Mouse (Mus musculus) hindbrain, embryonic 11.5 days (tissue): ENCODE measurements at regions not wholly inside any gene's neighbourhood (a gene's known extent, or its start where the extent isn't known, plus 50 kb on each side); places are given as distances from the start of the nearest gene placed in this dataset.
"Not testable (repeated sequence)": the region's sequence is repeated elsewhere in the genome, so short reads cannot be mapped to it uniquely, and the experiment has no call there.

Experiments
- ATAC-seq: fragments of 200-750 bp; cut with Nextera tagmentation; 2 replicates; pipeline ENCODE4 v1.8.0; 2017; ENCODE audit warnings: mild to moderate bottlenecking, moderate TSS enrichment, moderate library complexity; ENCODE audit not compliant: low FRiP score
- DNase-seq: peaks from one replicate; pipeline ENCODE4 v3.0.0-alpha.2; 2015; ENCODE audit warnings: low spot score
- H3K27ac ChIP-seq: fragments of 300-500 bp; sonication (generic); 2 replicates; pipeline ENCODE4 v1.5.1; 2014; ENCODE audit warnings: mild to moderate bottlenecking, low read depth, low read length
- H3K27me3 ChIP-seq: fragments of 300-500 bp; sonication (generic); 2 replicates; pipeline ENCODE4 v1.6.1; 2014; ENCODE audit warnings: mild to moderate bottlenecking, low read length, moderate library complexity, mixed read lengths; ENCODE audit not compliant: control insufficient read depth, insufficient read depth
- H3K36me3 ChIP-seq: fragments of 300-500 bp; sonication (generic); 2 replicates; pipeline ENCODE4 v1.6.1; 2014; ENCODE audit warnings: mild to moderate bottlenecking, low read length, moderate library complexity, mixed read lengths; ENCODE audit not compliant: control insufficient read depth, insufficient read depth
- H3K4me1 ChIP-seq: fragments of 300-500 bp; sonication (generic); replicated peaks from 2 replicates; pipeline ENCODE4 v1.6.1; 2014; ENCODE audit warnings: low read length, mixed read lengths; ENCODE audit not compliant: control insufficient read depth, insufficient read depth
- H3K4me2 ChIP-seq: fragments of 300-500 bp; sonication (generic); replicated peaks from 2 replicates; pipeline ENCODE4 v1.6.1; 2014; ENCODE audit warnings: mild to moderate bottlenecking, low read depth, low read length
- H3K4me3 ChIP-seq: fragments of 300-500 bp; sonication (generic); 2 replicates; pipeline ENCODE4 v1.5.1; 2014; ENCODE audit warnings: low read depth, low read length
- H3K9ac ChIP-seq: fragments of 300-500 bp; sonication (generic); 2 replicates; pipeline ENCODE4 v1.6.1; 2014; ENCODE audit warnings: low read depth, low read length
- H3K9me3 ChIP-seq: fragments of 300-500 bp; sonication (generic); 2 replicates; pipeline ENCODE4 v1.6.1; 2016; ENCODE audit warnings: low read length; ENCODE audit not compliant: control insufficient read depth
- WGBS: fragments of 180-500 bp; shearing (Covaris S2); extraction: QIAGEN DNeasy Blood & Tissue Kit; methylation state at CpG from one replicate; pipeline ENCODE4 v1.1.7; 2014; 5-methylcytosine and 5-hydroxymethylcytosine counted together

DNA sequence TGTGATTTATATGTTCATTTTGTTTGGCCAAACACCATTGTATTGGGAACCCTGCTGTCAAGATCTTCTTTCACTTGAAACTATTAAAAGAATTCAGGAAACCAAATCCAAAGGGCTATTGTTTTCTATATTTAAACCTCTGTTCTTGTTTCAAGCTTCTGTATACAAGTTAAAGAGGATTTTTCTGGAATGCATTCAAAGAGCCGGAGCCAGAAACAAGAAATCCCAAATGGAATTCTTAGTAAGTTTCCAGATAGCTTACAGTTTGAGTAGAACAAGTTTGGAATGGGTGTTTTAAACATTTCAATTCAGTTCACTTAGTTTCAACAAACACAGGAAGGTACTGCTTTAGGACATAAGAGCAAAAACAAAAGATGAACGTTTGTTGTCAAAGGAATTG, 140.8 kb downstream of the Fam174a start:
- no peak for ATAC-seq
- H3K36me3 ChIP-seq = no peaks in the 10 kb centered on the region
- H3K27me3 ChIP-seq = no peaks in the 10 kb centered on the region
- no peak overlapping the region for H3K9ac ChIP-seq
- WGBS = 71% methylated on average over 2 of the region's 2 CpGs
- H3K4me1 ChIP-seq = no peaks in the 10 kb centered on the region
- H3K9me3 ChIP-seq = no peaks in the 10 kb centered on the region
- H3K4me2 ChIP-seq = no peak overlapping the region
- no peak for DNase-seq
- no peak overlapping the region for H3K4me3 ChIP-seq
- no peak overlapping the region for H3K27ac ChIP-seq

DNA sequence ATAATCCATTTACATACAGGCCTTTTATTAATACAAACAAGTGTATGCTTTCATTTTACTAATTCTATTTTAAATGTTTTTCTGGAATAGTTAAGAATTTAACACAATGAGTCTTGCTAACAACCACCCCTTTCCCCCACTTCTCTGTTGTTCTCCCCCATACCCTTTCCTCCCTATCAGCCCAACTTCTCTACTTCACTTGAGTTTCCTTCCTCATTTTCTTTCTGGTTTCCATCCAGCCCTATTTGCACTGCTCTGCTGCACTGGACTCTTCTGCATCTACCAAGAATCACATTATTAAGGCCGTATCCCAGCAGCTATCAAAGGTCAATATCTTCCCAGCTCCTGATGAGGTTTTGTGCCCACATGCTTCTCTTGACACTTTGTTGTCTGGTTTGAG, 145.9 kb downstream of the Fam174a start:
- Histone ChIP-seq H3K27me3 (no peaks in the 10 kb centered on the region), H3K4me2 (no peak overlapping the region), H3K4me3 (no peak overlapping the region), H3K9ac (no peak overlapping the region), H3K9me3 (no peaks in the 10 kb centered on the region), H3K36me3 (no peaks in the 10 kb centered on the region), H3K27ac (no peak overlapping the region), H3K4me1 (no peaks in the 10 kb centered on the region)
- ATAC-seq (no peak), DNase-seq (no peak)
- 85% methylated on average over 1 of the region's 1 CpGs for WGBS

DNA sequence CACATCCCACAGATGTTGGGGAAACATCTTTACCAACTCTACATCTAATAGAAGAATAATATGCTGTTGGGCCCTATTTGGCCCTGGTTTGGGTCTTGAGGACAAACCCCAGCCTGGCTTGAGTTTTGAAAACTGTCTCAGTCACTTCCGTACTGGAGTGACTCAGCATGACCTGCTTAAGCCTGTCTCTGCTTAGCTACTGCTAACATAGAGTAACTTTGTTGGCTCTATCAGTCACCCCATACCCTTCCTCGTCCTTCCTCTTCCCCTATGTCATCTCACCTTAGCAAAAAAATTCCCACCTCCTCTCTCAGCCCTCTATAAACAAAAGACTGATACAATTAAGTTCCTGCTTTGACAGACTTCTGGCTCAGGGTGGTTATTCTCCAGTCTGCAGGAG, 154.7 kb downstream of the Fam174a start:
- 70% methylated on average over 2 of the region's 2 CpGs for WGBS
- ATAC-seq = no peak
- no peak overlapping the region for H3K4me2 ChIP-seq

DNA sequence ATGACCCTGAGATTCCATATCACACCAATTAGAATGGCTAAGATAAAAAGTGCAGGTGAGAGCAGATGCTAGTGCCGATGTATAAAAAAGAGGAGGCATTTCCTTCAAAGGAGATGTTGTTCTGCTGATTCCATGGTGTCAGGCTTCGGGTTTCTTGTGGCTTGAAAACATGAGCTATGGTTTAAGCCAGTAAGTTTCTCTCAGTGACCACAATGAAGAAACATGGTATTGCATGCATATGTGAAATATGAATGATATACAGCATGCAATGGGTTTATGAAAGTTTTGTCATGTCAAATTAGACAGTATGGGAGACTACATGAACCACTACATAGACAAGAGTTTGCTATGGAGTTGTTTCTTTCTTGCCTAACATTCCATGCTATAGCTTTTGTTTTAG, 155.3 kb downstream of the Fam174a start:
- Histone ChIP-seq H3K4me3 (no peak overlapping the region), H3K4me2 (no peak overlapping the region), H3K27me3 (no peaks in the 10 kb centered on the region), H3K9ac (no peak overlapping the region), H3K9me3 (no peaks in the 10 kb centered on the region), H3K27ac (no peak overlapping the region), H3K36me3 (no peaks in the 10 kb centered on the region), H3K4me1 (no peaks in the 10 kb centered on the region)
- ATAC-seq = no peak
- WGBS = 77% methylated on average over 2 of the region's 2 CpGs
- DNase-seq = no peak

More for the DNA sequence above, 154.7 kb downstream of the Fam174a start:
- Histone ChIP-seq H3K36me3 (no peaks in the 10 kb centered on the region), H3K9ac (no peak overlapping the region), H3K9me3 (no peaks in the 10 kb centered on the region), H3K4me1 (no peaks in the 10 kb centered on the region), H3K27ac (no peak overlapping the region), H3K4me3 (no peak overlapping the region), H3K27me3 (no peaks in the 10 kb centered on the region)
- no peak for DNase-seq

DNA sequence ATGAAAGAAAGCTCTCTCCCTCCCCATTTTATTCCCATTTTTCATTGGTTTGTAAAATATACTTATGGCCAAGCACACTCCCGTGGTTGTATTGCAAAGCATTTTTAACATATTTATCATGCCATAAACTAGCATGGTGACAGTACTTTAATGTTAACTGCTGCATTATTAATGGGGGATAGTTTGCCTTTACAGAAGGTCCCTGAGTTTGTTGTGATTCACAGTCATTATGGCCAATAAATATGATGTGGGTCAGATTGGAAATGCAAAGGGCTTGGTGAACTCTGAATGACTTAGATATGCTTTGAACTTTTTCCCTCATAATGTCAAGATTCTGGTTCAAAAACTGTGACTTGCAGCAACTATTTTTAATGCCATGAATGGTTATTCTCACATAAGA, 157.1 kb downstream of the Fam174a start:
- no peaks in the 10 kb centered on the region for H3K4me1 ChIP-seq
- H3K4me3 ChIP-seq = no peak overlapping the region
- no peak overlapping the region for H3K4me2 ChIP-seq
- H3K9ac ChIP-seq = no peak overlapping the region
- ATAC-seq (no peak), DNase-seq (no peak)
- no peaks in the 10 kb centered on the region for H3K9me3 ChIP-seq
- no peaks in the 10 kb centered on the region for H3K36me3 ChIP-seq
- H3K27ac ChIP-seq = no peak overlapping the region
- no peaks in the 10 kb centered on the region for H3K27me3 ChIP-seq
- 94% methylated on average over 1 of the region's 1 CpGs for WGBS

DNA sequence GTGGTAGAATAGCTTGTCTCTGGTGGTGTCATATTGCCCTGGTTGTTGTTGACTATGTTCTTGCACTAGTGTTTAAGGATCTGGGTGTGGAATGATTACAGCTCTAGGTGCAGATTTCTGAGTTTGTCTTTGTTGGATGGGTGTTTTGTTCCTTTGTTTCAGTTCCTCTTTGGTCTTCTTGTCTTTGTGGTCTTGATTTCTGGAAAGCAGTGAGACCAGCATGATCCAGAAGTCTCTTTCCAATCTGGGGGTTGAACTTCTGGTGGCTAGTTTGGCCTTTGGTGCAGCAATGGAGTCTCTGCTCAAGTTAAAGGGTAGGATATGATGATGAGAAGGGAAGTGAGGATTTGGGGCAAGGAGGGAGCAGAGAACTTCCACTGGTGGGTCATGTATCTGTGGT, 174.4 kb downstream of the St8sia4 start:
- Histone ChIP-seq H3K36me3 (no peaks in the 10 kb centered on the region), H3K4me2 (no peak overlapping the region), H3K4me1 (no peaks in the 10 kb centered on the region), H3K27me3 (no peaks in the 10 kb centered on the region), H3K27ac (no peak overlapping the region), H3K9me3 (no peaks in the 10 kb centered on the region), H3K9ac (no peak overlapping the region), H3K4me3 (no peak overlapping the region)
- DNase-seq (no peak), ATAC-seq (no peak)

DNA sequence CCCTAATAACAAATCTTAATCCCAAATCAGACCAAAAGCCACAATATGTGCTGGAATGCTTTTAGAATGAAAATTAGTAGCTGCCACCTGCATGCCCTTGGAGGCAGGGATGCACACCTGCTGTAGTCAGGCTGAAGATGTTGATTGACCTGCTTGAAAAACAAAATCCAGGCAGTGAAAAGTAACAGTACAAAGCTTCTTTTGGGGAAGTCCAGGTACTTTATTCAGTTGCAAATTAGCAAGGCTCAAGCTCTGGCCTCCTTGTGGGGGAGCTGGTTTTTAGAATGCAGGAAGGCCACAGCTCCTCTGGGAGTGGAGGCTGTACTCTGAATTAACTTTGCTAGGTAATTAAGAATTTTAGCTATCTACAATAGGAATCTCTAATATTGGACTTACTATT, 166.7 kb downstream of the St8sia4 start:
- H3K27me3 ChIP-seq, DNase-seq, H3K9me3 ChIP-seq, ATAC-seq, H3K4me2 ChIP-seq, H3K36me3 ChIP-seq, H3K9ac ChIP-seq, H3K27ac ChIP-seq, H3K4me1 ChIP-seq, H3K4me3 ChIP-seq: not testable (repeated sequence)

DNA sequence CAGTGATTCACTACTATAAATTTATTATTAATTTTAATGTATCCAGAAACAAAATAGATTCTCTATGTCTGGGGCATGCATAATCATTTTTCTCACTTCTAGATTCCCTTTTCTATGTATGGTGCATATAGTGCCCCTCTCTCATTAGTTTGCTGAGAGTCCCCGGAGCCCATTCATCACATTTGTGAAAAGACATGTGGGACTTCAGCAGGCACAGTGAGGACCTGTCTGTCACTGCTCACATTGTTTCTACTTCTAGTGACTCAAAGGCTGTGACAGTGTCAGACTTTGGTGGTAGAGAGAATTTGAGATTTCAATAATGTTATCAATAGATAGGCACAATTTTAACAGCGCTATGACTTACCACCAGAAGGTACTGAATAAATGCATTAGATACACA, 158.7 kb downstream of the St8sia4 start:
- Histone ChIP-seq H3K9me3 (no peaks in the 10 kb centered on the region), H3K27me3 (no peaks in the 10 kb centered on the region), H3K4me1 (no peaks in the 10 kb centered on the region), H3K4me2 (no peak overlapping the region), H3K4me3 (no peak overlapping the region), H3K9ac (no peak overlapping the region), H3K27ac (no peak overlapping the region), H3K36me3 (no peaks in the 10 kb centered on the region)
- 0 out of 2 replicates have a peak, but pooled peaks have one; percentile 51 for ATAC-seq
- no peak for DNase-seq
- WGBS = 73% methylated on average over 2 of the region's 2 CpGs

DNA sequence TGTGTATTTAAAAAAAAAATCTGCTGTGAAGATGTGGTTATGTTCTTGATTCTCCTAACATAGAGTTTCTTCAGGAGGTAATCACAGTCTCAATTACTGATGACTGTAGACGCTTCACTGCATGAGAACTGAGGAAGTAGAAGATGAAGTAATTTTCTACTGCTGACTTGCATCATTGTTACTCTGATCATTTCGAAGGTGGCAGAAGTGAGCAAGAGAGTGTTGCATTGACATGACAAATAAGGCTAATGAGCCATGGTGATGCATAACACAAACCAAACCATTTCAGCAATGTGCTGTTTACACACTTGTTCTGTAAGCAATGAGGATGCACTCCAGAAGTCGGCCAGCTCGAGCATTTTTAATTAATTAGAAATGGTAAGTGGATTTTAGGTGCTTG, 138.6 kb downstream of the St8sia4 start:
- Histone ChIP-seq H3K36me3 (no peaks in the 10 kb centered on the region), H3K4me2 (no peak overlapping the region), H3K4me3 (no peak overlapping the region), H3K9me3 (no peaks in the 10 kb centered on the region), H3K27me3 (no peaks in the 10 kb centered on the region), H3K4me1 (no peaks in the 10 kb centered on the region), H3K9ac (no peak overlapping the region), H3K27ac (no peak overlapping the region)
- no peak for ATAC-seq
- no peak for DNase-seq
- WGBS = 59% methylated on average over 4 of the region's 4 CpGs
